Comparison of ENCODE assay signal across 8 mouse cellular contexts in the genomic region with DNA sequence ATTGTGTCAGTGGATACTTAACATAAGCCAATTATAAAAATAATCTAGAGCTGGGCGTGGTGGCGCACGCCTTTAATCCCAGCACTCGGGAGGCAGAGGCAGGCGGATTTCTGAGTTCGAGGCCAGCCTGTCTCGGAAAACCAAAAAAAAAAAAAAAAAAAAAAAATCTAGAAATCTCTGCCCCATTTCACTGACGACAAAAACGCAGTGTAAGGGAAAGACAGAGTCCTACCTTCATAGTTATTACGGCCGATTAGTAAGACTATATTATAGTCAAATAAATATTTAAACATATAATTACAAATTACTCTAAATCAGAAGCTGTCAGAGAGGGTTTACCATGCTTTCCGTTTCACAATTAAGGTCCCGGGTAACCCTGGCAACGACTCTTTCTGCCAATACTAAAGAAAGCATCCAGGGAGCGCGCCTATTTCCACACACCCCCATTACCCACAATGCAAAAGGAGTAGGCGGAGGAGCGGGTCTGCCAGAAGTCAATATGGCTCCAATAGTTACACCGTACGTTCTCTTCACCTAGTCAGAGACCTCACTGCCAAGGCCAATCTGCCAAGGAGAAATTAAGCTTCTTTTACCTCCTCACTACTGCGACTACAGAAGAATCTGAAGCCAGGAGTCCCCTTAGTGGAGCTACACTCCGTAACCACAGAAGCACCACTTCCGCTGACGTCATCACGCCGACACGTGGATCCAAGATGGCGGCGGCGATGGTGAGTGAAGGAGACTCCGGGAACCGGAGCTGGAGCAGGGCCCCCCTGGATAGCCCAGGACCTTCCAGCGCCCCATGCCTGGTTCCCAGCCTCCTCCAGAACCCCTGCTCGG. TPM values are rescaled to one million over a fixed set of nuclear protein-coding genes. Genes with fewer than 3 reads are reported as not detected.
DNase-seq lines count a peak whose midpoint lies in the region; ATAC-seq and TF ChIP-seq lines count a peak whose summit lies in the region.

A gene (plus strand): TSS at position 460 of the 840 bp plus-strand sequence.

- peak; percentile 95 to 97 for DNase-seq in heart, postnatal 10 days
- DNase-seq in large intestine, adult 2 months (ENCODE audit: low read depth, low spot score), result no peak
- peak; percentile 93 for DNase-seq in liver, postnatal 0 days
- peak; percentile 95 for DNase-seq in testis, postnatal 10 days (ENCODE audit: low spot score)

- peak within 1 kb of the TSS; percentile 93 for H3K4me3 ChIP-seq in ES-Bruce4 (ENCODE audit: low read depth, low read length)
- peak within 1 kb of the TSS; percentile 85 for H3K4me3 ChIP-seq in forebrain, embryonic 13.5 days
- H3K4me3 ChIP-seq in liver, postnatal 0 days (ENCODE audit: low read depth, low read length), result peak within 1 kb of the TSS; percentile 83
- H3K4me3 ChIP-seq in neural tube, embryonic 14.5 days (ENCODE audit: low read depth, low read length), result peak within 1 kb of the TSS; percentile 69

- intact Hi-C loops in heart, postnatal 10 days (cut with DNase I), result loop anchor here (5.0 kb wide), 1 partner anchor 76 kb away; no protein-coding TSS in a partner anchor

- peak within 1 kb of the TSS; percentile 99 for H3K4me2 ChIP-seq in forebrain, embryonic 13.5 days
- H3K4me2 ChIP-seq in liver, postnatal 0 days (ENCODE audit: low read depth, low read length), result peak within 1 kb of the TSS; percentile 88
- H3K4me2 ChIP-seq in neural tube, embryonic 14.5 days (ENCODE audit: low read depth, low read length), result peak within 1 kb of the TSS; percentile 98

- TF ChIP-seq EP300 in ES-Bruce4 (IDR thresholded peaks at IDR 0.05; ENCODE audit: insufficient read depth, low read depth, low read length), result no peak
- TF ChIP-seq EP300 in liver, postnatal 0 days (IDR thresholded peaks at IDR 0.05; ENCODE audit: low read depth), result peak; percentile 64; the same call in 1 of the 2 replicates

- no peaks in the 10 kb centered on the region for H3K27me3 ChIP-seq in ES-Bruce4 (ENCODE audit: control insufficient read depth, insufficient read depth, low read length, poor library complexity, severe bottlenecking)
- H3K27me3 ChIP-seq in forebrain, embryonic 13.5 days, result peaks cover 30% of the 10 kb centered on the region
- no peaks in the 10 kb centered on the region for H3K27me3 ChIP-seq in liver, postnatal 0 days (ENCODE audit: insufficient read depth, low read length)
- H3K27me3 ChIP-seq in neural tube, embryonic 14.5 days (ENCODE audit: control insufficient read depth, insufficient read depth, low read length), result no peaks in the 10 kb centered on the region

- peaks cover 3% of the 10 kb centered on the region; the same call in 1 of the 2 replicates for H3K36me3 ChIP-seq in ES-Bruce4 (ENCODE audit: control insufficient read depth, insufficient read depth, low read length, poor library complexity, severe bottlenecking)
- H3K36me3 ChIP-seq in forebrain, embryonic 13.5 days (ENCODE audit: poor library complexity, severe bottlenecking), result no peaks in the 10 kb centered on the region
- 0 out of 2 replicates have a peak, but pooled peaks cover 4% of the 10 kb centered on the region for H3K36me3 ChIP-seq in liver, postnatal 0 days (replicated peaks; ENCODE audit: insufficient read depth, low read length)
- H3K36me3 ChIP-seq in neural tube, embryonic 14.5 days (ENCODE audit: control insufficient read depth, insufficient read depth, low read length), result no peaks in the 10 kb centered on the region

- TF ChIP-seq CTCF in ES-Bruce4 (IDR thresholded peaks at IDR 0.05; ENCODE audit: low read depth, low read length), result no peak
- no peak for TF ChIP-seq CTCF in liver, postnatal 0 days (IDR thresholded peaks at IDR 0.05; ENCODE audit: low read depth)

- peak within 1 kb of the TSS; percentile 82 for H3K27ac ChIP-seq in ES-Bruce4 (ENCODE audit: insufficient read depth, low read length)
- peak within 1 kb of the TSS; percentile 93 for H3K27ac ChIP-seq in forebrain, embryonic 13.5 days
- H3K27ac ChIP-seq in liver, postnatal 0 days (ENCODE audit: low read depth), result peak within 1 kb of the TSS; percentile 67
- H3K27ac ChIP-seq in neural tube, embryonic 14.5 days (ENCODE audit: low read depth, low read length), result peak within 1 kb of the TSS; percentile 95

- no peaks in the 10 kb centered on the region for H3K4me1 ChIP-seq in ES-Bruce4 (ENCODE audit: control insufficient read depth, insufficient read depth, low read length)
- H3K4me1 ChIP-seq in forebrain, embryonic 13.5 days, result peaks cover 8% of the 10 kb centered on the region
- H3K4me1 ChIP-seq in liver, postnatal 0 days (ENCODE audit: insufficient read depth), result peaks cover 15% of the 10 kb centered on the region
- H3K4me1 ChIP-seq in neural tube, embryonic 14.5 days (ENCODE audit: control insufficient read depth, insufficient read depth, low read length), result peaks cover 6% of the 10 kb centered on the region; the same call in 1 of the 2 replicates

- peak within 1 kb of the TSS; percentile 90 for H3K9ac ChIP-seq in ES-Bruce4 (ENCODE audit: low read depth, poor library complexity, severe bottlenecking)
- H3K9ac ChIP-seq in forebrain, embryonic 13.5 days, result peak within 1 kb of the TSS; percentile 90
- peak within 1 kb of the TSS; percentile 81 for H3K9ac ChIP-seq in liver, postnatal 0 days (replicated peaks)
- peak within 1 kb of the TSS; percentile 81 for H3K9ac ChIP-seq in neural tube, embryonic 14.5 days (replicated peaks; ENCODE audit: low read depth, low read length)

- no peaks in the 10 kb centered on the region for H3K9me3 ChIP-seq in ES-Bruce4 (replicated peaks; ENCODE audit: control insufficient read depth, insufficient read depth, low read length, poor library complexity, severe bottlenecking)
- no peaks in the 10 kb centered on the region for H3K9me3 ChIP-seq in forebrain, embryonic 13.5 days (replicated peaks)
- no peaks in the 10 kb centered on the region for H3K9me3 ChIP-seq in liver, postnatal 0 days (ENCODE audit: low read length)
- no peaks in the 10 kb centered on the region for H3K9me3 ChIP-seq in neural tube, embryonic 14.5 days (ENCODE audit: control insufficient read depth, low read length)

- peak; percentile 28 for TF ChIP-seq POLR2A in ES-Bruce4 (IDR thresholded peaks at IDR 0.05; ENCODE audit: insufficient read depth, low read length)

- peak; percentile 90 for ATAC-seq in cerebellum, adult (ENCODE audit: insufficient number of reproducible peaks, low FRiP score, low TSS enrichment)
- ATAC-seq in forebrain, embryonic 13.5 days, result peak; percentile 96
- ATAC-seq in liver, postnatal 0 days, result peak; percentile 93
- ATAC-seq in neural tube, embryonic 14.5 days (ENCODE audit: low read depth), result peak; percentile 95

- WGBS in forebrain, embryonic 13.5 days, result 8% methylated on average over 34 of the region's 34 CpGs
- 7% methylated on average over 34 of the region's 34 CpGs for WGBS in large intestine, adult 2 months
- 8% methylated on average over 34 of the region's 34 CpGs for WGBS in liver, postnatal 0 days (ENCODE audit: insufficient replicate concordance)
- 11% methylated on average over 34 of the region's 34 CpGs for WGBS in neural tube, embryonic 14.5 days

RNA-seq across cellular contexts. Expression of the gene that starts here (rescaled TPM):
- 83.2 and 98.0 TPM in 2 replicates for polyA plus RNA-seq in ES-Bruce4 (2011; ENCODE audit: insufficient read depth, insufficient read length, low read depth, missing spikeins)
- polyA plus RNA-seq in forebrain, embryonic 13.5 days (2015; fragmentation: Nextera tagmentation; extraction: Ambion mirVana), result 59.4 and 65.7 TPM in 2 replicates
- total RNA-seq in heart, postnatal 10 days (2021), result 10 to 100 TPM; 66.4 to 69.6 TPM
- 37.3 and 48.4 TPM in 2 replicates for polyA plus RNA-seq in large intestine, adult 2 months (2012; rRNA removed)
- 24.4 and 24.7 TPM in 2 replicates for polyA plus RNA-seq in liver, postnatal 0 days (2015; fragmentation: Nextera tagmentation; extraction: Ambion mirVana)
- 82.2 and 88.1 TPM in 2 replicates for polyA plus RNA-seq in neural tube, embryonic 14.5 days (2014; fragmentation: Nextera tagmentation; extraction: Ambion mirVana)
